Mouse (Mus musculus): ENCODE measurements around the gene Vgll2. TPM values are rescaled to one million over a fixed set of nuclear protein-coding genes. Genes with fewer than 3 reads are reported as not detected.

Vgll2 gene
- total RNA-seq, 1 experiment: not detected

- Histone ChIP-seq H3K27ac (ENCODE audit: insufficient read depth, low read depth, low read length, poor library complexity, severe bottlenecking) (no peak overlapping the region), H3K4me3 (ENCODE audit: insufficient read depth in 1 of 2, low read depth in 1 of 2, low read length in 2 of 2, poor library complexity in 1 of 2, severe bottlenecking in 1 of 2) (peak overlapping the region; percentile 52 to 57), H3K9ac (ENCODE audit: insufficient read depth, low read depth, low read length, poor library complexity, severe bottlenecking) (peak overlapping the region; percentile 2; the same call in 1 of the 2 replicates), H3K36me3 (ENCODE audit: control insufficient read depth, insufficient read depth, low read length, poor library complexity, severe bottlenecking) (no peaks in the 10 kb centered on the region), H3K4me1 (ENCODE audit: control insufficient read depth in 2 of 2, insufficient read depth in 2 of 2, low read length in 2 of 2, poor library complexity in 1 of 2) (peaks cover 0 to 2% of the 10 kb centered on the region in 2 experiments; a peak in 1 of 4 replicates), H3K9me3 (ENCODE audit: control insufficient read depth, insufficient read depth, low read depth, low read length) (no peaks in the 10 kb centered on the region)
- in situ Hi-C loops (cut with MboI; ENCODE audit: low sequenced_read_pairs in 2 of 2, unreplicated experiment in 2 of 2): no loop called here
- TF ChIP-seq ZC3H11A (IDR thresholded peaks at IDR 0.05; ENCODE audit: borderline replicate concordance, low read depth, low read length): no peak
- no peak for TF ChIP-seq CHD2 (IDR thresholded peaks at IDR 0.05; ENCODE audit: low read depth, low read length)
- no peak for TF ChIP-seq ZNF384 (IDR thresholded peaks at IDR 0.05; ENCODE audit: low read depth, low read length)
- no peak for TF ChIP-seq HCFC1 (IDR thresholded peaks at IDR 0.05; ENCODE audit: borderline replicate concordance, insufficient read depth, low read length)
- TF ChIP-seq MAFK (IDR thresholded peaks at IDR 0.05; ENCODE audit: insufficient read depth, low read depth, low read length): no peak
- DNase-seq (ENCODE audit: low read depth, low spot score): no peak
These were observed 5.1 kb downstream of the Vgll2 start for GRCm38 (mm10) chr10:52027161-52028035.

GRCm38 (mm10) chr10:52028561-52029370 lies 6.5 kb downstream of the Vgll2 start:
- Histone ChIP-seq H3K9me3 (ENCODE audit: control insufficient read depth, insufficient read depth, low read depth, low read length) (no peaks in the 10 kb centered on the region), H3K9ac (ENCODE audit: insufficient read depth, low read depth, low read length, poor library complexity, severe bottlenecking) (no peak overlapping the region), H3K27ac (ENCODE audit: insufficient read depth, low read depth, low read length, poor library complexity, severe bottlenecking) (no peak overlapping the region), H3K4me1 (ENCODE audit: control insufficient read depth in 2 of 2, insufficient read depth in 2 of 2, low read length in 2 of 2, poor library complexity in 1 of 2) (peaks cover 0 to 2% of the 10 kb centered on the region in 2 experiments; a peak in 1 of 4 replicates), H3K36me3 (ENCODE audit: control insufficient read depth, insufficient read depth, low read length, poor library complexity, severe bottlenecking) (no peaks in the 10 kb centered on the region), H3K4me3 (ENCODE audit: insufficient read depth in 1 of 2, low read depth in 1 of 2, low read length in 2 of 2, poor library complexity in 1 of 2, severe bottlenecking in 1 of 2) (no peak overlapping the region)
- TF ChIP-seq CHD2 (IDR thresholded peaks at IDR 0.05; ENCODE audit: low read depth, low read length) (no peak), ZNF384 (IDR thresholded peaks at IDR 0.05; ENCODE audit: low read depth, low read length) (no peak), HCFC1 (IDR thresholded peaks at IDR 0.05; ENCODE audit: borderline replicate concordance, insufficient read depth, low read length) (no peak), ZC3H11A (IDR thresholded peaks at IDR 0.05; ENCODE audit: borderline replicate concordance, low read depth, low read length) (no peak), MAFK (IDR thresholded peaks at IDR 0.05; ENCODE audit: insufficient read depth, low read depth, low read length) (no peak)
- no peak for DNase-seq (ENCODE audit: low read depth, low spot score)
- in situ Hi-C loops (cut with MboI; ENCODE audit: low sequenced_read_pairs in 2 of 2, unreplicated experiment in 2 of 2): no loop called here

GRCm38 (mm10) chr10:52029421-52030080 lies 7.2 kb downstream of the Vgll2 start:
- in situ Hi-C loops (cut with MboI; ENCODE audit: low sequenced_read_pairs in 2 of 2, unreplicated experiment in 2 of 2): no loop called here
- TF ChIP-seq HCFC1 (IDR thresholded peaks at IDR 0.05; ENCODE audit: borderline replicate concordance, insufficient read depth, low read length) (no peak), ZNF384 (IDR thresholded peaks at IDR 0.05; ENCODE audit: low read depth, low read length) (peak; percentile 30; the same call in 1 of the 2 replicates)
- Histone ChIP-seq H3K4me1 (ENCODE audit: control insufficient read depth in 2 of 2, insufficient read depth in 2 of 2, low read length in 2 of 2, poor library complexity in 1 of 2) (peaks cover 0 to 2% of the 10 kb centered on the region in 2 experiments; a peak in 1 of 4 replicates), H3K27ac (ENCODE audit: insufficient read depth, low read depth, low read length, poor library complexity, severe bottlenecking) (no peak overlapping the region), H3K36me3 (ENCODE audit: control insufficient read depth, insufficient read depth, low read length, poor library complexity, severe bottlenecking) (no peaks in the 10 kb centered on the region), H3K4me3 (ENCODE audit: insufficient read depth in 1 of 2, low read depth in 1 of 2, low read length in 2 of 2, poor library complexity in 1 of 2, severe bottlenecking in 1 of 2) (no peak overlapping the region), H3K9me3 (ENCODE audit: control insufficient read depth, insufficient read depth, low read depth, low read length) (no peaks in the 10 kb centered on the region), H3K9ac (ENCODE audit: insufficient read depth, low read depth, low read length, poor library complexity, severe bottlenecking) (no peak overlapping the region)
- DNase-seq (ENCODE audit: low read depth, low spot score): no peak

GRCm38 (mm10) chr10:52033729-52034128 lies 11.4 kb downstream of the Vgll2 start:
- no peak overlapping the region for H3K27ac ChIP-seq (ENCODE audit: insufficient read depth, low read depth, low read length, poor library complexity, severe bottlenecking)
- no peak for TF ChIP-seq ZNF384 (IDR thresholded peaks at IDR 0.05; ENCODE audit: low read depth, low read length)
- TF ChIP-seq HCFC1 (IDR thresholded peaks at IDR 0.05; ENCODE audit: borderline replicate concordance, insufficient read depth, low read length): no peak
- TF ChIP-seq MAFK (IDR thresholded peaks at IDR 0.05; ENCODE audit: insufficient read depth, low read depth, low read length): no peak
- TF ChIP-seq ZC3H11A (IDR thresholded peaks at IDR 0.05; ENCODE audit: borderline replicate concordance, low read depth, low read length): no peak
- TF ChIP-seq CHD2 (IDR thresholded peaks at IDR 0.05; ENCODE audit: low read depth, low read length): no peak
- in situ Hi-C loops (cut with MboI; ENCODE audit: low sequenced_read_pairs in 2 of 2, unreplicated experiment in 2 of 2): no loop called here

More at GRCm38 (mm10) chr10:52033729-52034128, 11.4 kb downstream of the Vgll2 start:
- Histone ChIP-seq H3K9ac (ENCODE audit: insufficient read depth, low read depth, low read length, poor library complexity, severe bottlenecking) (no peak overlapping the region), H3K4me1 (ENCODE audit: control insufficient read depth in 2 of 2, insufficient read depth in 2 of 2, low read length in 2 of 2, poor library complexity in 1 of 2) (peaks cover 0 to 2% of the 10 kb centered on the region in 2 experiments; a peak in 1 of 4 replicates), H3K4me3 (ENCODE audit: insufficient read depth in 1 of 2, low read depth in 1 of 2, low read length in 2 of 2, poor library complexity in 1 of 2, severe bottlenecking in 1 of 2) (no peak overlapping the region), H3K36me3 (ENCODE audit: control insufficient read depth, insufficient read depth, low read length, poor library complexity, severe bottlenecking) (no peaks in the 10 kb centered on the region), H3K9me3 (ENCODE audit: control insufficient read depth, insufficient read depth, low read depth, low read length) (no peaks in the 10 kb centered on the region)
- no peak for DNase-seq (ENCODE audit: low read depth, low spot score)

Data from ES-E14 (cell line).